Mouse (Mus musculus) left cerebral cortex, adult 11 months (tissue): Measurements from ENCODE around the gene Tsga10.
"Not testable (repeated sequence)": the region's sequence is repeated elsewhere in the genome, so short reads cannot be mapped to it uniquely, and the experiment has no call there.

ENCODE experiments used
- DNase-seq: peaks from one replicate; pipeline ENCODE4 v3.0.0; 2022; ENCODE audit warnings: low spot score

Tsga10 gene

DNA sequence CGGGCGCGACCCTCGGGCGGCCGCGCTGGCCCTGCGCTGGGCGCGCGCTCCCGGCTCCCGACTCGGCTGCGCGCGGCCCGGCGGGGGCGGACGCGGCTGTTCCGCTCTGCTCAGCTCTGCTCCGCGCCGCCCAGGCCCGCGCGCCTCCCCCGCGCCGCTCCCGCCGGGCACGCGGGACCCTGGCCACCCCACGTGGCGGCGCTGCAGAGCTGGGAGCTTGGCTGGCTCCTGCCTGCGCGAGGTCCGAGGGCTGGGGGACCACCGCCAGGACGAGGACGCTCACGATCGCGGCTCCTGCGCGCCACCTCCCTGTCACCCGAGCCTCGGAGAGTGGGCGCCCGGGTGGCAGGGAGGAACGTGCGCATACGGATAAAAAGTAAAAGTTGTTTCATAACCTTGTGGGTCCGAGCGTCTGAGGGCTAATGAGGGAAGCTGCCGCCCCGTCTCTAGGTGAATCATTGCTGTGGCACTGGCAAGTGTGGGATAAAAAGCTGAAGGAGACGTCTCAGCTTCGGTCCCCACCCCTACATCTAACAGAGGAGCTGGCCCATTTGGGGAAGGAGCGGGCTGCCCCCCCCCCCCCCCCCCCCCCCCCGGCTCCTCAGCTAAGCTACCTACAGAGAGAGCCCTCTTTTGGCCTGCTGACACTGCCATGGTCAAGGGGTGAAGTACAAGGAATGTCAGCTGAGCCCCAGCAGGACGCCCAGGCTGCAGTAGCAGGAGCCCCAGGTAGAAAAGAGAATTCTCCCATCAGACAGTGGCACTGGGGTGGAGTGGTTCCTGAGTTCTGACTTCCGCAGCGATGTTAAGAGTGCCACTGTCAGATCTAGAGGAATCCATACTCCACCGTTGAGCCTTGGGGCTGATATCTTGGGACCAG is 146.2 kb downstream of the Tsga10 start, which contains the start of gene 2010300C02Rik:
2010300C02Rik (minus strand) TSS at position 325 of the 880 bp plus-strand sequence.
- DNase-seq, result peak; percentile 67

GRCm38 (mm10) chr1:37719030-37719723 is 147.1 kb downstream of the Tsga10 start:
- no peak for DNase-seq

DNA sequence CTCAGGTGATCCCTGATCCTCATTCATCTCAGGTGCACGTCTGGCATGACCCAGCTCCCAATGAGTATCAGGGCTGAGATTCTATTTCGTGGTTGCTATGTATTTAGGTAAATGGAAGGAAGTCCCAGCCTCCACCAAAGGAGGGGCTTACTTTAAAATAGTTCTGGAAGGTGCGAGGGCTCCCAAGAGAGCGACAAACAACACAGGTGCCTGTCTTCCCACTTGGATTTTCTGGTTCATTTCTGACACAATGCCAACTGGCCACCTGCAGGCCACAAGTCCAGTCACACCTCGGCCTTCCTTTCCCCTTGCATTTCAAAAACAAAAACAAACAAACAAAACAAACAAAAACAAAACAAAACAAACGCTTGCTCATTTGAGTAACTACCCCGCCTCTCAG is 147.7 kb downstream of the Tsga10 start:
- no peak for DNase-seq

GRCm38 (mm10) chr1:37717415-37718195 is 148.6 kb downstream of the Tsga10 start:
- DNase-seq, result no peak

DNA sequence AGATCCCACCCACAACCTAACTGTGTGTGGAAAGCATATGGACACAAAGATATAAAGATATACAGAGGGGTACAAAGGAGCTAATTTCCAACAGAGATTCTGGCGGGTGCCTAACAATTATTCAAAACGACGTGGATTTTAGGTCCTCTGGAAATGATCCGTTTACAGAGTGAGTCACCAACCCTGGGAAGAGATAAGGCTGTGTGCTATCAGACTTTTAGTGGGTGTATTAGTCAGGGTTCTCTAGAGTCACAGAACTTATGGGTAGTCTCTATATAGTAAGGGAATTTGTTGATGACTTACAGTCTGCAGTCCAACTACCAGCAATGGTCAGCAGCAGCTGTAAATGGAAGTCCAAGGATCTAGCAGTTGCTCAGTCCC is 153.9 kb downstream of the Tsga10 start:
- not testable (repeated sequence) for DNase-seq

DNA sequence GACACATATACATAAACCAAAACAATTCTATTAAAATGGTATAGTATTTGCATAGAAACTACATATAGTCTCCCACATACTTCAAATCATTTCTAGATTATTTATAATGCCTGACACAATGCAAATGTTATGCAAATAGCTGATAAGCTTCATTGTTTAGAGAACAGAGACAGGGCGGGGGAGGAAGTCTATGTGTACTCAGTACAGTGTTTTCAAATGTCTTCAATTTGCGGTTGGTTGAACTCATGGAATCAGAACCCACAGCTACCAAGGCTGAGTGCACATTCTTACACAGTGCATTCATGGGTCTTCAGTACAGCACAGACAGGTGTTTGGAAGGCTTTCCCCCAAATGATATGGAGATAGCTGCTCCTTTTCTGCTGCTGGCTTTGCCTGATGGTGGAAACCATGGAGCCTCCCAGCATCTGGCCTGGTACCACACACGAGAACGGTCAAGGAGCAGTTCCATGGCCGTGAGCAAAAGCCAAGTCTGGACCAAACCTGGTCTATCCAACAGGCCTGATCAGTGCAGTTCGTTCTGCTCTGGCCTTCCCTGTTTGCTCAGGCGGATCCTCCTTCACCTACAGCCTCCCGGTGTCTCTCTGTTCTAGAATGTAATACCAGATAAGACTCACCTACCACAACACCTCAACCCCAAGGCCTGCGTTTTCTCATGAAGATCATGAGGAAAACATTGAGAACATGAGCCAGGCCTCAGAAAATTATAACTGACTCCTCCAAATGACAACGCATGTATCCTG is 154.5 kb downstream of the Tsga10 start:
- no peak for DNase-seq

GRCm38 (mm10) chr1:37711082-37711481 is 155.1 kb downstream of the Tsga10 start:
- no peak for DNase-seq

DNA sequence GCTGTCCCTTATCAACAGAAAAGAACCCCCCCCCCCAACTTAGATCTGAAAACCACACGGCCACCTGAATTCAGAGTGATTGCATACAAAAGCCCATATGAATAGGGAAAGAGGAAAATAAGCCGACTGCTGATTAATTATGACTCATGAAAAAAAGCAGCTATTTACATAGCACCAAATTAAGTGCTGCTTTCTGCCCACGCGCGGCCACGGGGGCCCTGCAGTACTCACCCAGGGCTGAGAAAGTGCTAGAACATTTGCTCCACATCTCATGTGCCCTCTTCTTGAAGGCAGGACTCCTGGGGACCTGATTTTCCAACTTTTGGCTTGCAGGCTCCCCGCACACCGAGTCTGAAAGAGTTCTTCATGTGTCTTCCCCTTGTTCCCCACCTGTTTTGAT is 156.5 kb downstream of the Tsga10 start:
- DNase-seq, result no peak

DNA sequence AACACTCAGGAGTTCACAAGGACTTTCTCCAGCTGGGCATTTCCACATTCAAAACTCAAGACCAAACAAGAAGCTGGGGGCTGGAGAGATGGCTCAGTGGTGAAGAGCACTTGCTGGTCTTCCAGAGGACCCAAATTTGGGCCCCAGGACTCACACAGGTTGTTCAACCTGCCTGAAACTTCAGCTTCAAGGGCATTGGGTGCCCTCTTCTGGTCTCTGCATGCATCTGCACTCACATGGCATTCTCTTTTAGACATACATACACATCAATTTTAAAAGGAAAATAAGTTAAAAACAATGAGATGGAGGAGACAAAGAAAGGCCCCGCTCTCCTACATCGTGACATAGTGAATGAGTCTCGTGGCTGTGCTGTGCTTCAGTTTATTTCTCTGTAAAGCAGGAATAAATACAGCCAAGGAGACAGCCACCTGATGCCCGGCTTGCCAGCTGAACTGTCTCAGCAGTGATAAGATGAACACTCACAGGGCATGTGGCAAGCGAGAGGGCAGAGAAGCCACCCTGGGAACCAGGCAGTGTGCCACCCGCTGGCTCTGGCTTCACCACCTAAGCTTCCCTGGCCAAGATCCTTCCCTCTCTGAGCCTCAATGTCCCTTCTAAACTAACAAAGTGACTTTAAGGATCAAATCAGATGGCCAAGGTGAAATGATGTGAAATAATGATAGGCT is 157.8 kb downstream of the Tsga10 start:
- no peak for DNase-seq
